Mouse (Mus musculus) cerebellum, postnatal 36 days (tissue): ENCODE results near the gene Il11ra1.
"Not testable (repeated sequence)": the region's sequence is repeated elsewhere in the genome, so short reads cannot be mapped to it uniquely, and the experiment has no call there.

Source experiments
- DNase-seq, 2 experiments: peaks; one replicate each; pipeline ENCODE4 v3.0.0; 2021 to 2022; ENCODE audit warnings: mixed read lengths in 2 of 2

Gene Il11ra1

DNA sequence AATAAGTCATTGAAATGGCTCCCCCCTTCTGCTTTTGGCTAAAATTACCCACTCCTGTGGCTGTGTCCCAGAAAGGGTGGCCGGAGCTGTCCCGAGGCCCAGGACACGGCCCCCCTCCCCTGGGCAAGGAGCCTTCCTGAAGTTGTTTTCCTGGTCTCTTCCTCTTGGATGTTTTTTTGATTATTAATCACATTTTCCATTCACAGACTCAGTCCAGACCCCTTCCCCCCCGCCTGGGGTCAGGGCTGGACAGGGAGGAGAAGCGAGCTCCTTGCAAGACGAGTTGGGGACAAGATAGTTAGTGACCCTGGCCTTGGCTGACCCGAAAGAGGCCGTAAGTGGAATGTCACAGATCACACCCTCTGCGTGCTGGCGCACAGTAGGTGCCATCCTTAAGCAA, at the start of gene Il11ra1:
TSS of gene Il11ra1 (plus strand) at position 207 of the 400 bp plus-strand sequence.
- not testable (repeated sequence) for DNase-seq

DNA sequence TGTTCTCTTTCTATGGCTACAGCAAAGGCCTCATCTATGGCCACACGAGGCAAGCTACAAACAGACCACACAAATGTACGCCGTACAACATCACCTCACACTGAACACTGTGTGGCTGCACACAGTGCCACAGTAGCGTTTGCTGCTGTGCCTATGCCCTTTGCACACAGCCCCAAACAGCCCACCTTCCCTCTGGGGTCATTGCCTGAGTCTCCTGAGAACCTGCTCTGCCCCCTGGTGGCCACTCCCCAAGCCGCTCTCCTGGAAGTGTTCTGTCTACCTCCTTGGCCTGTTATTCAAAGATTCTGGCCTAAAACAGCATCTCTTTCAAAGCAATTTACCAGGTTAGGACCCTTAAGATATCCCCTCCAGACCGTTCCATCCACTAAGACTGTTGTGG, 46.5 kb upstream of the Il11ra1 start:
- DNase-seq, result peak; percentile 85 to 86

DNA sequence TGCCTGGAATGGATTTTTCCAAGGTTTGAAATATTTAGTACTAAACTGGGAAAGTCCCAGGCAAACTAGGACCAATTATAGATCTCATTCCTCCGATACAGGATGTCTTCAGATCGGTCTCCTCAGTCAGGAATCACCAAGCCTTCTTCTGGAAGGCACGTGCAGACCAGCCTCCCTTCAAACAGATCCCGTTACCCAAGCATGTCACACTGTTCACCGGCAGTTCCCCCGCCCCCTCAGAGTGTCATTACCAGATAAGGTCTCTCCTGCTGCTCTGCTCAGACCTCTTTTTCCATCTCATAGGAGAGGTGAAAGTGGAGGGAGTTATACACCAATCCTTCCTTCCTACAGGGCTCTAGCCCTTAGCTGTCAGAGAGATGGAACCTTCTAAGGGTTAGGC, 46.1 kb upstream of the Il11ra1 start:
- DNase-seq, result no peak

DNA sequence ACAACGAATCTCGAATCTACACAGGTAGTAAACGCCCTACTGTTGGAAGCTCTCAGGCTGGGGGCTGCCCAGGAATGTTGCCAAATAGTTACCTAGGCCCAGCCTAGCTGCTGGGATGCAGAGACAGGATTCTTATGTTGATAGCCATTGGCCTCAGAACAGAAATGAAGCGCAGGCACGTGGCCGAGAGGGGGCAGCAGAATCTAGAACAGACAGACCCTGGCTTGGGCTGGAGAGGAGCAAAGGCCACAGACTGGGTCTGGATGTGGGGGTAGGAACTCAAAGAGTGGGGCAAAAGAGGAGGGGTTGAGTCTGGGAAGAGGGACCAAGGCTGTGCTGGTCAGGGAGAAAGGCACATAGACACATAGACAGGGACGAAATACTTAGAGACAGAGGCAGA, 45.6 kb upstream of the Il11ra1 start:
- DNase-seq, result peak; percentile 79 to 80

DNA sequence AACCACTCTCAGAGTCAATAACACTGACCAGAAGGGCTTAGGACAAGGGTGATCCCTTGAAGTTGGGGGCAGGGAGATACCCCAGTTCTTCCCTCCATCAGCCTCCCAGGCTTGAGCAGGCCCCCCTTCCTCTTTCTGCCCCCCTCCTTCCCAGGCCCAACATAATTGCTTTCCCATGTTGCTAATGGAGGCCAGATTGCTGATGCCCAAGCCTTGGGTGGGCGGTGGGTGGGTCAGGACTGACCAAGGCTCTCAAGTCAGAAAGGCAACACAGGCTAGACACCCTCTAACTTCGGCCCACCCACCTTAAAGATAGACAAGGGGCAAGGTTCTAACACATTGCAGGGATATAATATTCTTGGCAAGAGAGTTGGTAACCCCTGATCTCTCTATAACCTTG, 44.3 kb upstream of the Il11ra1 start:
- no peak for DNase-seq

DNA sequence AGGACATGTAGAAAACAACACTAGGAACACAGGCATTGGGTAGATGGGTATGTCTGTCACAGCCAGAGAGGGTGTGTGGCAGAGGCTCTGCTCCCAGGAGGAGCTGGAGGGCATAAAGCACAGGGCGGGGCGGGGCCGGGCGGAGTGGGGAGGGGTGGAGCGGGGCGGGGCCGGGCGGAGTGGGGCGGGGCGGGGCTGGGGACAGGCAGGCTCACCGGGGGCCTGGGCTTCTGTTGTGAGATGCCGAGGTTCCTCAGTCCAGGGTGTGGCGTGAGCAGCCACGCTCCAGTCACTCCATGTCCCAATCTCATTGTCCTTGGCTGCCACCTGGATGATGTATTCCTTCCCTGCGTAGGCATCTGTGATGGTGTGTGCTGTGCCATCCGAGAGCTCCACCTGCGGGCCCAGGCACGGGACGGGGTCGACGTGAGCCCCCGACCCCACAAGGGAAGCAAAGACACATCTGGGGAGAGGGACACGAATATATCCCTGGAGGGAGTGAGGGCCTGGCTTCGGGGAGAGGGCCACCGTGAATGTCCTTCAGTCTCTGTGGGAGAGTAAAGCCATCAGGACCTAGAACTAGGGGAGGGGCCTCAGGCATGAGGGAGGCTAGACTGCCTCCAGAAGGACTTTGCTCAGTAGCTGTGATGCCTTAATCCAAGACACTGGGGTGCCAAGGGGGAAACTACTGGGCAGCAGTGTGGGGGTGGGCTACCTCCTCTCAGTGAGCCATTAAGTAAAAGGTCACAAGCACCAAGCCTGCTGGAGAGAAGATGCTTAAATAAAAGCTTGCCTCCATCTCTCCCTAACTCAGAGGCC, 41.0 kb upstream of the Il11ra1 start:
- no peak for DNase-seq

DNA sequence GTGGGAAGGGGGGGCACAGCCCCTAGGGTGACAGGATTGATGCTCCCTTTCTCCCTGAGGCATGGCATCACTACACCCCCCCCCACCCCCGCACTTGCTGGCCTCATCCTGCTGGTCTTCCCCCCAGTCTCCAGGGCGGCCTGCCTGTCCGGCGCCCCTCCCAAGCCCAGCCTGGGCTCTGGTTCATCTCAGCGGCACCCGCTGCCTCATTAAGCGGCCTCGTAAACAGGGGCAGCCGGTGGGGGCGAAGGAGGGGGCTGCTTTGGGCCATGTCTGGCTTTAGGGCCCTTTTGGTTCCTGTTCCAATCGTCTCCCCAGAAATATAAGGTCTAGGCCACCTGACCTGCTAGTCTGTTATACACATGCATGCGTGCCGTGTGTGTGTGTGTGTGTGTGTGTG, 40.2 kb upstream of the Il11ra1 start:
- no peak for DNase-seq

DNA sequence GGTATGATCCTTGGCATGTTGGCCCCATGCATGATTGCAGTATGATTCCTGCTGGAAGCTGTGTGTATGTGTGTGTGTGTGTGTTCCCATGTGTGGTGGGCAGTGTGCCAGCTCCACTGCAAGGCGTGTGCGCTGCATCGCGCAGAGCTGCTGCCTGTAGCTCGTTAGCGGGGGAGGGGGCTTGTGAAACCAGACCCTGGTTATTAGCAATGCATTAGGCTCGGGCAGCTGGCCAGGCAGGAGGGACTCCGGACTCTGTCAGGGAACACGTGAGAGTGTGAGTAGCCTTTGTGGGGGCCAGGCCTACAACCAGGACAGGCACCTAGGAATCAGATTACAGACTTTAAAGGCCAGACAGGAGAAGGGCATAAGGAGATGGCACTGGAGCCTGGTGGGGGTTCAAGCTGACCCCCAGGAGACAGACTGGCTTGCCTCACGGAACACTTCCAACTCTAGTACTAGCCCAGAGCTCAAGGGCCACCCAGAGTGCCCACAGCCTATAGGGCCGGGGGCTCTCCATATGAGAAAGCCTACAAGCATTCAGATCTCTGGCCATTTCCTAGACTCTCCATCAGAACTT, 38.8 kb upstream of the Il11ra1 start:
- DNase-seq, result no peak

DNA sequence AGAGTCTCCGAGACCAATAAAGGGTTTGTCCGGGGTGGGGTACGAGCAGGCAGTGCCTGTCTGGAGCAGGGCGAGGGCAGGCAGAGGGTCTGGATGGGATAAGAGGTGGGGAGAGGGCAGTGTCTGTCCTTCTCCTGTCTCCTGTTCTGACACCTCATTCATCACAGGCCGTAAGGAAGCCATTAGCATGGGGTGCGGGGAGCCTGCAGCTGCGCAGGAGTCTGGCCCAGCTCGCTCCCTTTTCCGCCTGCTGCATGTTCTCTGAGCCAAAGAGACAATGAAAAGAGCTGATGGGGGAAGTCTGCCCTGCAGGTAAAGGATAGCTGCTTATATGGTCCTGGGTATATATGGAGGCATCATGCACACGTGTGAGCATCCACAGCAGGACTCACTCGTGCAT, 37.1 kb upstream of the Il11ra1 start:
- no peak for DNase-seq

DNA sequence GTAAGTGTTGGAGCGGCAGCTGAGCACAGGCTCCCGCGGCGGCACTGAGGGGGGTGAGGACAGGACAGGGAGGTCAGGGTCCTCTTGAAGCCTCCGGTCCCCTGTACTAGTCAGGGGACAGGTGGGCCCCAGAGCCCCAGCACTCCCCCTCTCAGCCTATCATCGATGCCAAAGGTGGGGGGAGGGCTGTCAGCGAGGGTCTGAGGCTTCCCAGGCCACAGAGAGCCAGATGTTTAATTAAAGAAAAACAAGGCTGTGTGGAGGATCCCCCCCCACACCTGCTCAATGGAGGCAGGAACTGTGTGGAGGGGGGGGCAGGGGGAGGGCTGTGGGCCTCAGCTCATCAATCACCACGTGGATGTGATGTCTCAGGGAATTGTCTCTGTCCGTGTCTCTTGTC, 36.2 kb upstream of the Il11ra1 start:
- DNase-seq, result no peak

DNA sequence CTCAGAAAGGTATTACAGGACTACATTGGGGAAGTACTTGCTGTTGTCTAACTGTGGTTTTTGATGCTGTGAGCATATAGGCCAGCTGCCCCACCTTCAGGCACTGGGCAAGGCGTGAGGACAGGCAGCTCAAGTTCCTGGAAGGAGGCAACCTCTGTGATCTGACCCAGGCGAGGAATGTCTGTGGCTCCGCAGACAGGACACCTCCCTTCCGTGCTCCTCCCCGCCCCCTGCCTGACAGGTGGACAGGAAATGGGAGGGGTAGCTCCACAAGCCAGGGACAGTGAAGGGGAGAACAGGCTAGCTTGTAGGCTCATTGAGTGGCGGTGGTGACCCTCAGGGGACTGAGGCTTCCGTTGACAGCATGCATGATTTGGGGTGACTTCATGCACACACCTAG, 35.3 kb upstream of the Il11ra1 start:
- no peak for DNase-seq

DNA sequence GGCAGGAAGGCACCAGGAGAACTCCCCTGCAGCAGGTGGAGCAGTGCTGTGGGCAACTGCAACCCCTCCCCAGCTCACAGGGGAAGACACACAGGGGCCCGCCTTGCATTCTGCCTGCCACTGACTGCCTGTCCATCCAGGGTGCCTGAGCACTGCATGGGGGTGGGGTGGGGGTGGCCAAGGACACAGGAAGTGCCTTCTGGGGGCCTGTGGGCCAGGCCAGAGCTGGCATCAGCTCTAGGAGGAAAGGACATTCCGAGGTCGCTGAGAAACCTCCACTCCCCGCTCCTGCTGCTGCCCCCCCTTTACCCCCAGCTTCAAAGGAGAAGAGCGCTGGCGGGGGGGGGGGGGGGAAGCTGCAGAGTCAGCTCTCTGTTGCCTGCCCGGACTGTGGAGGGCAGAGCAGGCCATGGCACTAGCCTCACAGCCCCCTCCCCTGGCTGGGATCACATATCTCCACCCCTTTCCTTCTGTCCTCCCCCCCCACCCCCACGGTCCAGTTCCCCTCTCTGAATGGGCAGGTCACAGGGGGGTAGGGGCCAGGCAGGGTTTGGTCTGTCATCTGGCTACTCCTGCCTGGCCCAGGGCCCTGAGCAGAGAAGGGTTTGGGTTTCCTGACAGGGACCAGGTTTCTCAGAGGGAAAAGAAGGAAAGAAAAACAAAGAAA, 34.6 kb upstream of the Il11ra1 start:
- DNase-seq, result no peak

DNA sequence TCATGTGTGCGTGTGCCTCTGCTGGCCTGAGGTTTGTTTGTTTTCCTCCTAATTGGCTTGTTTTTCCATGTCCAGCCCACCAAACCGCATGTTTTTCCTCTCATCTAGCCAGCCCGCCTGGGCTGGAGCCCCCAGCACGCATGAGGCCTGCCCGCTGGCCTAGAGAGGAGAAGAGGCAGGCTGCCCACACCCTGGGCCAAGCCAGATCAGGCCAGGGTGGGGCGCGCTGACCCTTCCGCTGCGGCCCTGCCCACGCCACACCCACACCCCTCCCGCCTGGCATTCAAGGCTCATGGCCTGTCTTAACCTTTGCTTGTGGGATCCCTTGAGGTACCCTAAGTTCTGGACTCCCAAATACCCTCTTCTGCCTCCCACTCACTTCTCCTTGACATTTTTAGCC, 33.1 kb upstream of the Il11ra1 start:
- DNase-seq, result no peak

DNA sequence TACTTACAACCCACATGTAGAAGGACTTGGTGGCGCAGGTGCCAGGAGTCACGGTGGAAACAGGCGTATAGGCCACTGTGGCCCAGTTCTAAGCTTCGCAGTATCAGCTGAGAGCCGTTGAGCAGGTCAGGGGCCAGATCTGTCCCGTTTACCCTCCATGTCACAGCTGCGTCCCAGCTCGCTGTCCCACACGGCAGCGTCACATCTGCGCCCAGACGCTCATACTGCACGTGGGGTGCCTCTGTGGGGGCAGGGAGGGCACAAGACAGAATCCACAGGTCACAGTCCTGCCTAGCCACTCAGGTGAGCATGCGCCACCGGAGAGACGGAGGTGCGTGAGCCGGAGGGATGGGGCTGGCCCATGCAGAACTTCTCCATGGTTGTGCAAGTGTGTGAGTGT, 29.0 kb upstream of the Il11ra1 start:
- DNase-seq, result no peak

DNA sequence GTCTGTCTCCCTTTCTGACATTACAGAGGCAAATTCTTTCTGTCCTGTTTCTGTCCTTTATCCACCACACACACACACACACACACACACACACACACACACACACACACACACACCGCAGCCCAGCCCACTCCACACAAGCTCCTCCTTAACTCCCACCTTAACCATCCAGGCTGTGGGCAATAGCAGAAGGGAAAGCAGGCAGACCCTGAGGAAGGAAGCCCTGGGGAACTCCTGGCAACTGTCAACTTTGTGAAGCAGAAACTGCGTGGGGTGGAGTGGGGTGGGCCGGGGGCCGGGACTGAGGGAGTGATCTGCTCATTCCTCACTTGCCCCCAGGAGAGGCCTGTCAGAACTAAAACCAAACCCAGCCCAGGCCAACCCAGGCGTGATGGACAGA, 28.3 kb upstream of the Il11ra1 start:
- no peak for DNase-seq

DNA sequence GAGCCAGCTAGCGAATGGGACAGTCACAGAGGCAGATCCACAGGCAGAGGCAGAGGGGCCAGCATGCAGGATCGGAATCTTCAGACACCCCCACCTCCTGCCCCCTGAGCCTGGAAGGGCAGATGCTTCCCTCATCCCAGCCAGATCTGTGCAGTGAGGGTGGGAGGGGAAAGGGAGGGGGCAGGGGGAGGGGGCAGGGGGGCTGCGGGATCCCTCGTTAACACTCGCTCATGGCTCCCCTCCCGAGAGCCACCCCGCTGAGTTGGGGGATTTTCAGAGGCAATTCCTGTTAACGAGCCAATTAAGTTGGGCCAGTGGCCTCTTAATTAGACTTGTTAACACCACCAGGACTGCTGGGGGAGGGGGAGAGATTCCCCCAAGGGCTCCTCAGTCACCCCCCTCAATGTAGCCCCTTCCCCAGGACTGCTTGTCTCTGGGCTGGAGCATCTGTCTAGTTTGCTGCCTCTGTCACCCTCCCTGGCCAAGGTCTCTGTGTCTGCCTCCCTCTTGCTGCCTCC, 27.8 kb upstream of the Il11ra1 start:
- DNase-seq, result no peak

DNA sequence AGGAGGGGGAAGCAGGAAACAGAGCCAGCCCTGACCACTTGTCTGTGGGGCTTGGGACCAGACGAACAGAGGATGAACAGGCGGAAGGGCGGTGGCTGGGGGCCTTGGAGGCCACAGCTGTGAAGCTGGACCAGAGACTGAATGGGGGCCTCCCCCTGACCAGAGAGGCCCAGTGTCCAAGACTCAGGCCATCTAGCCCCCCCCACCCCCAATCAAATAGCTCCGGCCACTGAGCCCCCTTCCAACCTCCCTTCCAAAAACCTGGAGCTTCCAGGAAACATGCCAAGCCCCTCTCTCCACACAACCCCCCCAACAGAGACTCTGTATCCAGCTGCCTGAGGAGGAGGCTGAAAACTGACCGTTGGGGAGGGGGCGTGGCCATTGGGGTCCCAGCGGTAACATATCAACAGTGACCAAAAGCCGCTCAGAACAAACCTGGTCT, 27.2 kb upstream of the Il11ra1 start:
- no peak for DNase-seq

DNA sequence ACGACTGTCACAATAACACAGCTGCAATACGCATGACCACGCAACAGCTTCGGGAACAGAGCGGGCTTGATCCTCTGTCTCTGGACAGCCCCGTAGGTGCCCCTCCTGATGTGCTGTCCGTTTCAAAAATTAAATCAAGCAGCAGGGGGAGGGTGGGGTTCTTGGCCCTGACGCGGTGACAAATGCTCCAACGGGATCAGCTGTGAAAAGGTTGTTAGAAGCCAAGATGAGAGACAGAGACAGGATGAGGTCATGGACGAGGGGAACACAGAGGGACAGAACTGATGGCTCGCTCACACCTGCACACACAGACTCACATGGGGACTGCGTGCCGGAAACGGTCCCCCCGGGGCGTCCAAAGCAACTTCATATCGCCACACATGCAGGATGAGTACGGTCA, 26.6 kb upstream of the Il11ra1 start:
- DNase-seq, result no peak

DNA sequence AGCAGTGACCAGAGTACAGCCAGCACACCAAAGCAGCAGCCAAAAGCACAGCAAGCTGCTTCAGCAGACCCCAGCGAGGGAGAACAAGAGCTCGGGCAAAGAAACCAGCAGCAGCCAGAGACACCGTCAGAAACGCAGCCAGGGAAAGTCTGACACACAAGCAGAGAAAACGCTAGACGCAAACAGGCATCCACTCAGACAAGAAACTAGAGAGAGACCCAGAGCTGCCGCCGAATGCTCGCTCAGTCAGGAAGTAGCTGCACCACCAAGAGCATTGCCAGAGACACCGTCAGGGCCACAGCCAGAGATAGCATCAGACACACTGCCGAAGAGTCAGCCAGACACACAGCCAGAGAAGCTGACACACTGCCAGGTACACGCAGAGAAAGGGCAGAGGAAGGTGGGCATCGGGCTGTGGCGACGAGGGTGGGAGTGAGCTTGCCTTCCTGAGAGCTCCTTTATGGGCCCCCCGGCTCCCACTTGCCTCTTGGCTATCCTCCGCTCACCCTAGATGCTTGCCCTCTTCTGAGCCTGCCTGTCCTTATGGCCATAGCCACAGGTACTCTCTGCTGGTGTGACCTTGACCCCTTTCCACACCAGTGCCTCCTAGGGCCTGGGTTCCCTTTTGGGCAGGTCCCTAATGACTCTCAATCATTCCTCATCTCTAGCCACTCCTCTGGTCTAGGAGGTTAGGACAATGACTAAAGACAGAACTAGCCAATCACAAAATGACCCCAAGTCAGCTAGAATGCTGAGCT, 23.4 kb upstream of the Il11ra1 start:
- DNase-seq, result peak; percentile 44 to 49

DNA sequence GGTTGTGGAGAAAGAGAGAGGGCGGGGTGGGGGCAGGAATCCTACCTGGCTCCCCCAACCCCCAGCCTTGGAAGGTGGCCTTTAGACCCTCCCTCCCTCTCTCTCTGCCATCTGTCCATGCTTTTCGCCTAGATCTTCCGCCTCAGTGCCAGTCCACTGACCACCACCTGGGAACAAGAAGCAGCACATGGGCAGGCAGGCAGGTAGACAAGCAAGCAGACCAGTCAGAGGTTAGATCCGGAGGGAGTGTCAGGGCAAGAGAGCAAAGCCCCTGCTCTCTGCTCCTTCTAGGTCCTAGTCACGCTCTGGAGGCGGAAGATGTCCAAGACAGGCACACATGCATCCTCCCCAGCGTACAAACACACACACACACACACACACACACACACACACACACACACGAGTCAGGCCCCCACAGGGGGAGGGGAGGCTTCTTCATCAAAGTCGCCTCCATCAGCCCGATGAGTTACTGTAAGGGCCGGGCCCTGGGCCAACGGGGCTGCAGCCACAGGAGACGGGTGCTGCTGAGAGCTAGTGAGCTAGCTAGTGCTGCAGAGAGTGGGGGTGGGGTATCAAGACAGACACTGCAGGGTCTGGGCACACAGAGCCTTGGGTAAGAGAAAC, 22.7 kb upstream of the Il11ra1 start:
- DNase-seq, result peak; percentile 64 to 65

DNA sequence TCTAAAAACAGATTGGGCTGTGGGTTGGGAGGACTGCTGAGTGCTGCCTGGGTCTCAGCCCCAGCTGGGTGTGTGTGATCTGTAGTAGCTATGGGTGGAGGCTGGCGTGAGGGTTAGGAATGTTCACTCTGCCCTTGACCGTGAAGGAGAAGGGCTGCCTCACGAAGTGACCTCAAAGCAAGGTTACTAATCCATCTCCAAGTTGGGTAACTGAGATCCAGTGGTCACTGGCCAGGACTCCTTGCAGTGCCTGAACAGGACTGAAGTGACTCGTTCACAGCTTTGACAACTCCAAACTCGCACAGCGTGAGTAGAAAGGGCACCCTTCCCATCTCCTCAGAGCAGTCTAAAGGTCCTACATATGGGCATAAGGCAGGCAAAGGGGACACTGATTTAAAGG, 20.9 kb upstream of the Il11ra1 start:
- DNase-seq, result no peak

DNA sequence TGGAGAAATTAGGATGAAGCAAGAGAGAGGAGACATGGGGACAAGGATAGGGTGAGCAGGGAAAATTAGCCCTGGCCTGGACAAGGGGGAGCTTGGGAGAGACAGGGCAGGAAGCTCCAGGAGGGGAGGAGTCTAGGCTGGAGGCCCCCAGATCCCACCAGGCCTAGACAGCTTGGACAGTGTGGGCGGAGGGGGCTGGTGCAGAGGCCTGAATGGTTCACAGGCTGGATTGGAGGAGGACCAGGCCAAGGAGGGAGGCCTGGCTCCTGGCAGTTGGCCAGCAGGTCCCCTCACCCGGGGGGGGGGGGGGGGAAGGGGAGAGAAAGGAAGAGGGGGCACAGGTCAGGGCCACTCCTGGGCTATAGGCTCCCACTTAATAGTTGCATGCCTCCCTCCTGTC, 20.5 kb upstream of the Il11ra1 start:
- no peak for DNase-seq

DNA sequence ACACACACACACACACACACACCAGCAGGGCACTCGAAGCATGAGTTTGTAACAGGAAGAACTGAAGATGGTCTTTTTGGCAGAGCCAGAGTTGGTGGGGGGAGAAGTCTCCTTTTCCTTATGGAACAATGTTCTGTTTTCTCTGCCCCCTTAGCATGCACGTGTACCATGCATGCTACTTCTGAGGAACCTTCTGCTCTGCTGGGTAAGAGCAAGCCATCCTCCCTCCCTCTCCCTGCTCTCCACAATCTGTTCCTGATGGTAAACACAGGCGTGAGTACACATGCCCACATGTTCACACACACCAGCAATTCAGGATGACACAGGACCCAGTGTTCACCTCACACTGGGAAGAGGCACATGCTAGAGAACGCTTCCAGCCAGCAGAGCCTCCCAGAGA, 18.6 kb upstream of the Il11ra1 start:
- DNase-seq, result no peak
